Comparison of ENCODE assay signal across 17 mouse cellular contexts in the genomic region with DNA sequence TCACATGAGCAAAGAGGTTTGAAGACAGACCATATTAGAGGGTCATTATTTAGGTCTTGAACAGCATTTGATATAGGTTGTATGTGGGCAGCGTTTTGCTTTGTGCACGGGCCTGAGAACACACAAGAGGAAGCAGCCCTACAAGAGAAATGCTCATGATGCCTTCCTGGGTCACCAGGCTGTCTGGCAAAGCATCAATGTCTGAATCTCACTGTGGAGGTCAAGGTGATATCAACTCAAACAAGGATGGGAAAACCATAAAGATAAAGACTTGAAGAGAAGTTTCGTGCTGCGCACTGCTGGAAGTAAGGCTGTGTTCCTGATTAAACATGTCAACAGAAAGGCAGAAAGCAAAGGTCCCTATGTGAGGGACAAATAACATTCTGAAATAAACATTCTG.
"Had no signal": no experiment of that assay in that cellular context is flagged by ENCODE, and none has a peak within 500 bp of the region (broad histone marks: within the 10 kb centered on the region; RNA-seq: fewer than 3 reads in every experiment).

No protein-coding gene starts in this region.

- H3K4me1 ChIP-seq: liver, embryonic 15.5 days; stomach, embryonic 15.5 days had no signal

- H3K27me3 ChIP-seq: lung, embryonic 15.5 days; megakaryocyte, embryonic 14.5 days; midbrain, embryonic 12.5 days; neural tube, embryonic 12.5 days; stomach, embryonic 15.5 days had no signal

- ATAC-seq: liver, postnatal 0 days; lung, postnatal 0 days had no signal

- H3K4me2 ChIP-seq: liver, embryonic 15.5 days; lung, embryonic 15.5 days; midbrain, embryonic 12.5 days; neural tube, embryonic 12.5 days; stomach, embryonic 15.5 days had no signal

- H3K9me3 ChIP-seq: liver, embryonic 15.5 days; lung, embryonic 15.5 days; megakaryocyte, embryonic 14.5 days; midbrain, embryonic 12.5 days; neural tube, embryonic 12.5 days; stomach, embryonic 15.5 days had no signal

- H3K36me3 ChIP-seq: liver, embryonic 15.5 days; lung, embryonic 15.5 days; midbrain, embryonic 12.5 days; neural tube, embryonic 12.5 days; stomach, embryonic 15.5 days had no signal

- DNase-seq: liver, postnatal 0 days; lung, adult 2 months; lung, postnatal 14 days; lung, postnatal 36 days; right cerebral cortex, postnatal 14 days; thymus, adult 2 months; thymus, postnatal 25 days; thymus, postnatal 4 days had no signal

- H3K27ac ChIP-seq: liver, embryonic 15.5 days; lung, embryonic 15.5 days; macrophage; neural tube, embryonic 12.5 days; stomach, embryonic 15.5 days; stomach, postnatal 0 days had no signal

- H3K9ac ChIP-seq: liver, embryonic 15.5 days; liver, postnatal 0 days; lung, embryonic 15.5 days; midbrain, embryonic 12.5 days; neural tube, embryonic 12.5 days; stomach, embryonic 15.5 days had no signal

- H3K4me3 ChIP-seq: liver, embryonic 15.5 days; lung, embryonic 15.5 days; megakaryocyte, embryonic 14.5 days; midbrain, embryonic 12.5 days; neural tube, embryonic 12.5 days; stomach, embryonic 15.5 days had no signal
